Mouse (Mus musculus): Measurements from ENCODE around the gene 9530053A07Rik. TPM values are rescaled to one million over a fixed set of nuclear protein-coding genes. Genes with fewer than 3 reads are reported as not detected.
A peak's percentile ranks its signal among the peaks of the same experiment; 100 is the strongest.
"Not testable (repeated sequence)": the region's sequence is repeated elsewhere in the genome, so short reads cannot be mapped to it uniquely, and the experiment has no call there.

Gene 9530053A07Rik
- polyA plus RNA-seq, 1 experiment from 2014 or later = 0.05 TPM

DNA sequence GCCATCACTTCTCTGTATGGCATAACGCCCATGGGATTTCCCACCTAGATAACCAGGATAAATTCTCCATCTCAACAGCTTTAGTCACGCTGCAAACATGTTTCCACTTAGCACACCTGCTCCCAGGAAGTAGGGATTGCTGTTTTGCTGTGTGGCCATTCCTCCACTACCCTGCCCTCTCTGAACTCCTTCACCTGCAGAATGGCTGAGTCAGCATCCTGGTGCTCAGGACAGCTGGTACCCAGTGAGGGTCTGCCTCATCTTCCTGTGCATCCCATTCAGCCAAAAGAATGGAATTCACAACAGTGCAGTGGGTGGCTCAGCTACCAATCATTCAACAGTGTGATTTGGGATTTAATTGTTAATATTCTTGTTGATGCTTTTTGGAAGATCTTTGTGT is 14.6 kb upstream of the 9530053A07Rik start:
- no peaks in the 10 kb centered on the region for H3K27me3 ChIP-seq (ENCODE audit: control insufficient read depth, insufficient read depth, low read length)
- no peak overlapping the region for H3K9ac ChIP-seq (ENCODE audit: low read length)
- no peaks in the 10 kb centered on the region for H3K9me3 ChIP-seq (ENCODE audit: control insufficient read depth, low read length)
- H3K4me3 ChIP-seq (ENCODE audit: low read depth, low read length) = no peak overlapping the region
- no peaks in the 10 kb centered on the region for H3K4me1 ChIP-seq (ENCODE audit: control insufficient read depth, insufficient read depth, low read length)
- DNase-seq (ENCODE audit: low spot score) = no peak
- no peak overlapping the region for H3K27ac ChIP-seq (ENCODE audit: low read depth, low read length)
- no peak for ATAC-seq (ENCODE audit: insufficient read depth, low FRiP score, low TSS enrichment)
- 81% methylated on average over 2 of the region's 2 CpGs for WGBS
- no peak overlapping the region for H3K4me2 ChIP-seq (ENCODE audit: low read depth)
- H3K36me3 ChIP-seq (ENCODE audit: control insufficient read depth, insufficient read depth, low read length) = no peaks in the 10 kb centered on the region

GRCm38 (mm10) chr7:28137613-28138012 is 8.3 kb downstream of the 9530053A07Rik start:
- WGBS = 63% methylated on average over 5 of the region's 5 CpGs
- Histone ChIP-seq H3K36me3 (ENCODE audit: control insufficient read depth, insufficient read depth, low read length) (no peaks in the 10 kb centered on the region), H3K9ac (ENCODE audit: low read length) (no peak overlapping the region), H3K27me3 (ENCODE audit: control insufficient read depth, insufficient read depth, low read length) (no peaks in the 10 kb centered on the region), H3K4me1 (ENCODE audit: control insufficient read depth, insufficient read depth, low read length) (no peaks in the 10 kb centered on the region), H3K9me3 (ENCODE audit: control insufficient read depth, low read length) (no peaks in the 10 kb centered on the region; the same call in 1 of the 2 replicates), H3K4me3 (ENCODE audit: low read depth, low read length) (no peak overlapping the region), H3K4me2 (ENCODE audit: low read depth) (no peak overlapping the region), H3K27ac (ENCODE audit: low read depth, low read length) (no peak overlapping the region)
- ATAC-seq (ENCODE audit: insufficient read depth, low FRiP score, low TSS enrichment) (no peak), DNase-seq (ENCODE audit: low spot score) (peak; percentile 49)

GRCm38 (mm10) chr7:28148263-28148662 is 19.0 kb downstream of the 9530053A07Rik start:
- H3K4me2 ChIP-seq (ENCODE audit: low read depth) = no peak overlapping the region
- H3K36me3 ChIP-seq (ENCODE audit: control insufficient read depth, insufficient read depth, low read length) = no peaks in the 10 kb centered on the region
- no peaks in the 10 kb centered on the region for H3K9me3 ChIP-seq (ENCODE audit: control insufficient read depth, low read length)
- H3K4me3 ChIP-seq (ENCODE audit: low read depth, low read length) = no peak overlapping the region
- peaks cover 3% of the 10 kb centered on the region; the same call in 1 of the 2 replicates for H3K4me1 ChIP-seq (ENCODE audit: control insufficient read depth, insufficient read depth, low read length)
- DNase-seq (ENCODE audit: low spot score) (peak; percentile 74), ATAC-seq (ENCODE audit: insufficient read depth, low FRiP score, low TSS enrichment) (peak; percentile 55)
- H3K9ac ChIP-seq (ENCODE audit: low read length) = no peak overlapping the region
- no peaks in the 10 kb centered on the region for H3K27me3 ChIP-seq (ENCODE audit: control insufficient read depth, insufficient read depth, low read length)
- H3K27ac ChIP-seq (ENCODE audit: low read depth, low read length) = no peak overlapping the region
- whole genome bisulfite sequencing = 30% methylated on average over 3 of the region's 3 CpGs

- DNase-seq (ENCODE audit: low spot score) = no peak
- Histone ChIP-seq H3K4me1 (ENCODE audit: control insufficient read depth, insufficient read depth, low read length) (peaks cover 3% of the 10 kb centered on the region; the same call in 1 of the 2 replicates), H3K9me3 (ENCODE audit: control insufficient read depth, low read length) (no peaks in the 10 kb centered on the region), H3K36me3 (ENCODE audit: control insufficient read depth, insufficient read depth, low read length) (no peaks in the 10 kb centered on the region), H3K27me3 (ENCODE audit: control insufficient read depth, insufficient read depth, low read length) (no peaks in the 10 kb centered on the region), H3K4me3 (ENCODE audit: low read depth, low read length) (no peak overlapping the region), H3K4me2 (ENCODE audit: low read depth) (no peak overlapping the region), H3K9ac (ENCODE audit: low read length) (no peak overlapping the region), H3K27ac (ENCODE audit: low read depth, low read length) (no peak overlapping the region)
- no peak for ATAC-seq (ENCODE audit: insufficient read depth, low FRiP score, low TSS enrichment)
- 90% methylated on average over 1 of the region's 1 CpGs for WGBS
Observed at GRCm38 (mm10) chr7:28149841-28150240, 20.6 kb downstream of the 9530053A07Rik start.

DNA sequence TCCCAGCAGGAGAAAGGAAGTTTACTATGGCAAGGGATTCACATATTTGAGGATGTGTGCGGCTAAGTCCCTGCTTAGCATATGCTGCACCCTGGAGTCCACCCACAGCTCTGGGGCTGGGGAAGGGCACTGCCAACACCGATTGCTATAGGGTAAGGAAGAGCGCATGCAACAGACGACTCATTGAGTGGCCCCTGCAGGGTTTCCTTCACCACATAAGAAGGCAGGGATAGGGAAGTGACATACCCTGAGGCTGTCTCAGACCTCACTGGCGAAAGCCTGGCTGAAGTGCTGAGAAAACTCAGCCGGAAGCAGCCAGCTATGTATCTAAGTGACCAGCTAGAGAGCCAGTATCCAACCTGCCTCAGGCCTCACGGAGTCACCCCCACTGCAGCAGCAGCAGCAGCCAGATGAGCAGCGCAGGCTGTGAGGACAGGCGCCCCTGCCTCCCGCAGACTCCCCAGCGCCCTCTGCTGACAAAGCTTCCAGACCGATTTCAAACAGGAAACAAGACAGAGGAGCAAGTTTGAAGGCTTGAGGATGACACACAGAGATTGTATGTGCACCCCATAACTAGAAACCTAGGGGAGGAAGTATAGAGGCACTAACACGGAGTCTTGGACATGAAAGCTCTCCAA is 22.4 kb downstream of the 9530053A07Rik start:
- Histone ChIP-seq H3K4me2 (ENCODE audit: low read depth) (no peak overlapping the region), H3K4me3 (ENCODE audit: low read depth, low read length) (no peak overlapping the region), H3K9ac (ENCODE audit: low read length) (no peak overlapping the region), H3K4me1 (ENCODE audit: control insufficient read depth, insufficient read depth, low read length) (peaks cover 3% of the 10 kb centered on the region; the same call in 1 of the 2 replicates), H3K36me3 (ENCODE audit: control insufficient read depth, insufficient read depth, low read length) (no peaks in the 10 kb centered on the region), H3K27ac (ENCODE audit: low read depth, low read length) (no peak overlapping the region), H3K27me3 (ENCODE audit: control insufficient read depth, insufficient read depth, low read length) (no peaks in the 10 kb centered on the region), H3K9me3 (ENCODE audit: control insufficient read depth, low read length) (no peaks in the 10 kb centered on the region)
- 18% methylated on average over 13 of the region's 13 CpGs for WGBS
- DNase-seq (ENCODE audit: low spot score) (peak; percentile 69), ATAC-seq (ENCODE audit: insufficient read depth, low FRiP score, low TSS enrichment) (no peak)

DNA sequence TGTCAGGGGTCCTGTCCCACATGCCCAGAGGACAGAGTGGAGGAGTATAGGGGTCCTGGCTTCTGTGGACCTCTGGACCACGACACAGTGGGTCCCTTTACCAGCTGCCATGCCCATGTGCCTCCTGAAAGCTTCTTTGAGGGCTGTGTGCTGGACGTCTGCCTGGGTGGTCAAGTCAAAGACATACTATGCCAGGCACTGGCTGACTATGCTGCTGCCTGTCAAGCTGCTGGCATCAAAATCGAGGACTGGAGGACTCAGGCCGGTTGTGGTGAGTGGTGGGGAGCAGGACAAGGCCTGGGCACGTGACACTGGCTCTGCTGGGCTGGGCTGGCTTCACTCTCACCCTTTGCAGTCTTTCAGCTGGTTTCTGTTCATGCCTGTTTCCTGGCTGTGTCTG is 24.3 kb downstream of the 9530053A07Rik start:
- not testable (repeated sequence) for ATAC-seq (ENCODE audit: insufficient read depth, low FRiP score, low TSS enrichment); H3K4me2 ChIP-seq (ENCODE audit: low read depth); H3K36me3 ChIP-seq (ENCODE audit: control insufficient read depth, insufficient read depth, low read length); H3K27ac ChIP-seq (ENCODE audit: low read depth, low read length); DNase-seq (ENCODE audit: low spot score); H3K9me3 ChIP-seq (ENCODE audit: control insufficient read depth, low read length); H3K9ac ChIP-seq (ENCODE audit: low read length); H3K4me1 ChIP-seq (ENCODE audit: control insufficient read depth, insufficient read depth, low read length); H3K4me3 ChIP-seq (ENCODE audit: low read depth, low read length); H3K27me3 ChIP-seq (ENCODE audit: control insufficient read depth, insufficient read depth, low read length)
- 50% methylated on average over 5 of the region's 5 CpGs for whole genome bisulfite sequencing

GRCm38 (mm10) chr7:28159292-28159691 is 30.0 kb downstream of the 9530053A07Rik start:
- Histone ChIP-seq H3K4me2 (ENCODE audit: low read depth) (no peak overlapping the region), H3K9me3 (ENCODE audit: control insufficient read depth, low read length) (no peaks in the 10 kb centered on the region), H3K4me3 (ENCODE audit: low read depth, low read length) (no peak overlapping the region), H3K9ac (ENCODE audit: low read length) (no peak overlapping the region), H3K27ac (ENCODE audit: low read depth, low read length) (no peak overlapping the region), H3K36me3 (ENCODE audit: control insufficient read depth, insufficient read depth, low read length) (no peaks in the 10 kb centered on the region), H3K4me1 (ENCODE audit: control insufficient read depth, insufficient read depth, low read length) (no peaks in the 10 kb centered on the region), H3K27me3 (ENCODE audit: control insufficient read depth, insufficient read depth, low read length) (no peaks in the 10 kb centered on the region)
- no peak for DNase-seq (ENCODE audit: low spot score)
- WGBS = 61% methylated on average over 6 of the region's 6 CpGs
- ATAC-seq (ENCODE audit: insufficient read depth, low FRiP score, low TSS enrichment) = no peak

DNA sequence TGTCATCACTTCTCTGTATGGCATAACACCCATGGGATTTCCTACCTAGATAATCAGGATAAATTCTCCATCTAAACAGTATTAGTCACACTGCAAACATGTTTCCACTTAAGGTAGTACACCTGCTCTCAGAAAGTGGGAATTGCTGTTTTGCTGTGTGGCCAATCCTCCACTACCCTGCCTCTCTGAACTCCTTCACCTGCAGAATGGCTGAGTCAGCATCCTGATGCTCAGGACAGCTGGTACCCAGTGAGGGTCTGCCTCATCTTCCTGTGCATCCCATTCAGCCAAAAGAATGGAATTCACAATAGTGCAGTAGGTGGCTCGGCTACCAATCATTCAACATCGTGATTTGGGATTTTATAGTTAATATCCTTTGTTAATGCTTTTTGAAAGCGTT is 30.6 kb downstream of the 9530053A07Rik start:
- H3K4me3 ChIP-seq (ENCODE audit: low read depth, low read length) = no peak overlapping the region
- no peaks in the 10 kb centered on the region for H3K27me3 ChIP-seq (ENCODE audit: control insufficient read depth, insufficient read depth, low read length)
- H3K9me3 ChIP-seq (ENCODE audit: control insufficient read depth, low read length) = no peaks in the 10 kb centered on the region
- no peak for ATAC-seq (ENCODE audit: insufficient read depth, low FRiP score, low TSS enrichment)
- no peaks in the 10 kb centered on the region for H3K4me1 ChIP-seq (ENCODE audit: control insufficient read depth, insufficient read depth, low read length)
- DNase-seq (ENCODE audit: low spot score) = no peak
- H3K9ac ChIP-seq (ENCODE audit: low read length) = no peak overlapping the region
- no peaks in the 10 kb centered on the region for H3K36me3 ChIP-seq (ENCODE audit: control insufficient read depth, insufficient read depth, low read length)
- H3K4me2 ChIP-seq (ENCODE audit: low read depth) = no peak overlapping the region
- H3K27ac ChIP-seq (ENCODE audit: low read depth, low read length) = no peak overlapping the region
- WGBS = 77% methylated on average over 3 of the region's 3 CpGs

- H3K9ac ChIP-seq (ENCODE audit: low read length) = no peak overlapping the region
- no peak for ATAC-seq (ENCODE audit: insufficient read depth, low FRiP score, low TSS enrichment)
- no peaks in the 10 kb centered on the region for H3K27me3 ChIP-seq (ENCODE audit: control insufficient read depth, insufficient read depth, low read length)
- 51% methylated on average over 9 of the region's 9 CpGs for WGBS
- H3K4me2 ChIP-seq (ENCODE audit: low read depth) = no peak overlapping the region
- no peak overlapping the region for H3K4me3 ChIP-seq (ENCODE audit: low read depth, low read length)
- no peaks in the 10 kb centered on the region for H3K36me3 ChIP-seq (ENCODE audit: control insufficient read depth, insufficient read depth, low read length)
- H3K9me3 ChIP-seq (ENCODE audit: control insufficient read depth, low read length) = peaks cover 5% of the 10 kb centered on the region; the same call in 1 of the 2 replicates
- no peak for DNase-seq (ENCODE audit: low spot score)
- no peak overlapping the region for H3K27ac ChIP-seq (ENCODE audit: low read depth, low read length)
- no peaks in the 10 kb centered on the region for H3K4me1 ChIP-seq (ENCODE audit: control insufficient read depth, insufficient read depth, low read length)
Observed at GRCm38 (mm10) chr7:28161163-28161749, 32.0 kb downstream of the 9530053A07Rik start.

All from neural tube, embryonic 11.5 days (tissue).